Mouse (Mus musculus): ENCODE data around the gene Gm13288. TPM values are rescaled to one million over a fixed set of nuclear protein-coding genes. Genes with fewer than 3 reads are reported as not detected.

Gm13288 gene
- total RNA-seq, 1 experiment: not detected

DNA sequence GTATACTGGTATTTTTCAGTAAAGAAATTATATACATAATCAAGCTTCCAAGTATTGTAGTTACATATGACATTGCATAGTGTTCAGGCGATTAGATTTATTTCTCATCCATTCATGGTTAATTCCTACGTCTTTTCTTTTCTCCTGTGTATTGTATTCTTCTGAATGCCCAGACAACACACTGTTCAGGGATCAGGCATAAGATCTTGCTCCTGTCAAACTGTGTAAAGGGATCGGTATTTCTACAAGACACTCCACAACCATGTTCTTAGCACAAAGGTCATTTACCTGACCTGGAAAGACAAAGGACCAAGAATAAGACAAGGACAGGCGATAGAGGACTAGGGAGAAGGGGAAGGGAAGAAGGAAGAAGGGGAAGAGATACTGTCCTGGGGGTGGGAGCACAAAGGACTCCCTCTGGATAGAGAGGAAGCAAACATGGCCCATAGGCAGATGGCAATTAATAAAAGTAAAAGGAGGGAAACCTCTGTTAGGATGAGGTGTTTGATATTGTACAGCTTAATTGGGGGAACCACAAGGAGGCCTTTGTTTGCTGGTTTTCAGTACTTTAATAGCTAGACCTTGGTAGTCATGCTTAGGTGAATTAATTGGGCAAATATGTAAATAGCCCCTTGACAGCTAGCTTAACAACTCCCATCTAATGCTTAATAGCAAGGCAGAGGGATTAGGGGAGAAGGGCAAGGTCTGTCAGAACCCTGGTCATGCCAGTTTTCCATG is 45.9 kb downstream of the Gm13288 start:
- in situ Hi-C loops (cut with MboI; ENCODE audit: low sequenced_read_pairs in 2 of 2, unreplicated experiment in 2 of 2): no loop called here
- DNase-seq (ENCODE audit: low read depth, low spot score): no peak
- TF ChIP-seq ZNF384 (IDR thresholded peaks at IDR 0.05; ENCODE audit: low read depth, low read length): no peak
- TF ChIP-seq MAFK (IDR thresholded peaks at IDR 0.05; ENCODE audit: insufficient read depth, low read depth, low read length): no peak
- H3K27ac ChIP-seq (ENCODE audit: insufficient read depth, low read depth, low read length, poor library complexity, severe bottlenecking): no peak overlapping the region
- no peaks in the 10 kb centered on the region for H3K4me1 ChIP-seq (ENCODE audit: control insufficient read depth in 2 of 2, insufficient read depth in 2 of 2, low read length in 2 of 2, poor library complexity in 1 of 2)
- H3K36me3 ChIP-seq (ENCODE audit: control insufficient read depth, insufficient read depth, low read length, poor library complexity, severe bottlenecking): no peaks in the 10 kb centered on the region
- no peak overlapping the region for H3K4me3 ChIP-seq (ENCODE audit: insufficient read depth in 1 of 2, low read depth in 1 of 2, low read length in 2 of 2, poor library complexity in 1 of 2, severe bottlenecking in 1 of 2)
- H3K9me3 ChIP-seq (ENCODE audit: control insufficient read depth, insufficient read depth, low read depth, low read length): no peaks in the 10 kb centered on the region
- no peak overlapping the region for H3K9ac ChIP-seq (ENCODE audit: insufficient read depth, low read depth, low read length, poor library complexity, severe bottlenecking)

Other genes with a start within 250 kb of the Gm13288 start
- not detected in 2 replicates for gene Ifna15, start 247.3 kb upstream of the Gm13288 start, total RNA-seq (2012; rRNA removed)
- gene Ifna14, start 233.7 kb upstream of the Gm13288 start, total RNA-seq (2012; rRNA removed): not detected in 2 replicates
- not detected in 2 replicates for gene Ifna9, start 213.1 kb upstream of the Gm13288 start, total RNA-seq (2012; rRNA removed)
- not detected in 2 replicates for gene Ifna12, start 202.2 kb upstream of the Gm13288 start, total RNA-seq (2012; rRNA removed)
- not detected in 2 replicates for gene C87499, start 171.1 kb upstream of the Gm13288 start, total RNA-seq (2012; rRNA removed)
- gene Ifna13, start 161.1 kb upstream of the Gm13288 start, total RNA-seq (2012; rRNA removed): not detected in 2 replicates
- not detected in 2 replicates for gene Ifna16, start 128.6 kb upstream of the Gm13288 start, total RNA-seq (2012; rRNA removed)
- gene Ifna2, start 121.6 kb upstream of the Gm13288 start, total RNA-seq (2012; rRNA removed): not detected in 2 replicates
- gene Ifnab, start 114.2 kb upstream of the Gm13288 start, total RNA-seq (2012; rRNA removed): not detected in 2 replicates
- 3.7 and 5.3 TPM in 2 replicates for gene Gm26566, start 83.7 kb upstream of the Gm13288 start, total RNA-seq (2012; rRNA removed)
- gene Klhl9, start 83.1 kb upstream of the Gm13288 start, total RNA-seq (2012; rRNA removed): 20.7 and 31.5 TPM in 2 replicates
- gene Gm13271, start 50.7 kb upstream of the Gm13288 start, total RNA-seq (2012; rRNA removed): not detected in 2 replicates
- gene Gm13283, start 45.4 kb upstream of the Gm13288 start, total RNA-seq (2012; rRNA removed): not detected in 2 replicates
- not detected in 2 replicates for gene Gm13290, start 31.7 kb upstream of the Gm13288 start, total RNA-seq (2012; rRNA removed)
- not detected in 2 replicates for gene Gm13289, start 28.6 kb upstream of the Gm13288 start, total RNA-seq (2012; rRNA removed)
- gene Gm13272, start 25.7 kb upstream of the Gm13288 start, total RNA-seq (2012; rRNA removed): not detected in 2 replicates
- not detected in 2 replicates for gene Ifnz, start 23.4 kb upstream of the Gm13288 start, total RNA-seq (2012; rRNA removed)
- gene Gm13276, start 19.8 kb upstream of the Gm13288 start, total RNA-seq (2012; rRNA removed): not detected in 2 replicates
- gene Gm13277, start 16.9 kb upstream of the Gm13288 start, total RNA-seq (2012; rRNA removed): not detected in 2 replicates
- gene Gm13278, start 14.0 kb upstream of the Gm13288 start, total RNA-seq (2012; rRNA removed): not detected in 2 replicates
- gene Gm13275, start 11.0 kb upstream of the Gm13288 start, total RNA-seq (2012; rRNA removed): not detected in 2 replicates
- gene Gm13279, start 8.1 kb upstream of the Gm13288 start, total RNA-seq (2012; rRNA removed): not detected in 2 replicates
- not detected in 2 replicates for gene Gm13285, start 5.9 kb upstream of the Gm13288 start, total RNA-seq (2012; rRNA removed)
- gene Gm13287, start 2.3 kb upstream of the Gm13288 start, total RNA-seq (2012; rRNA removed): not detected in 2 replicates
- gene Ifna7, start 10.7 kb downstream of the Gm13288 start, total RNA-seq (2012; rRNA removed): not detected in 2 replicates
- not detected in 2 replicates for gene Ifna11, start 14.4 kb downstream of the Gm13288 start, total RNA-seq (2012; rRNA removed)
- not detected in 2 replicates for gene Ifna6, start 21.9 kb downstream of the Gm13288 start, total RNA-seq (2012; rRNA removed)
- gene Ifna5, start 30.0 kb downstream of the Gm13288 start, total RNA-seq (2012; rRNA removed): not detected in 2 replicates
- not detected in 2 replicates for gene Ifna4, start 36.3 kb downstream of the Gm13288 start, total RNA-seq (2012; rRNA removed)
- gene Ifna1, start 44.6 kb downstream of the Gm13288 start, total RNA-seq (2012; rRNA removed): not detected in 2 replicates
- gene Ifne, start 74.7 kb downstream of the Gm13288 start, total RNA-seq (2012; rRNA removed): not detected in 2 replicates